Mouse (Mus musculus) left cerebral cortex, postnatal 25 days (tissue): Measurements from ENCODE around the gene Farp2. TPM values are rescaled to one million over a fixed set of nuclear protein-coding genes. Genes with fewer than 3 reads are reported as not detected.
A peak's percentile ranks its signal among the peaks of the same experiment; 100 is the strongest.

Experiments
- DNase-seq, 2 experiments: peaks; one replicate each; pipeline ENCODE4 v3.0.0; 2022; ENCODE audit warnings: low spot score in 2 of 2, mixed read lengths in 1 of 2
- intact Hi-C: fragments of 180-260 bp; cut with DNase I; formaldehyde crosslinking; loops from one replicate; pipeline ENCODE4 v1.15.1; 2025
- total RNA-seq, 2 experiments: library from RNA; stranded (reverse); gene quantifications; 2 replicates each; pipeline ENCODE4 v1.2.3; 2021

Gene Farp2
- total RNA-seq, 2 experiments from 2014 or later, result 10.8 to 13.3 TPM

DNA sequence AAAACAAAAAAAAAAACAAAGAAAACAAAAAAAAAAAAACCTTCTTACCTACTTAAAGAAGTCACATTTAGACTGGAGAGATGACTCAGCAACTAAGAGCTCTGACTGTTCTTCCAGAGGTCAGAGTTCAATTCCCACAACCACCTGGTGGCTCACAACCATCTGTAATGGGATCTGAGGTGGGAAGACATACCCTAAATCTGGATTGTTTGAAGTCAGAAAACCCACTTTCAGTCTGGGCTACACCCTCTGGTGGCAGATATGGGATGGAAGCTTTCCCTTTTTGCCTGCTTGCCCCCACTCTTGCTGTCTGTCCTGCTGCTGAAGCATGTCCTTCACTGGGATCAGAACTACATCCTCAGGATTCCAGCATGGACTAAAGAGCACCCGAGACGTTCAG, 31.3 kb downstream of the Farp2 start:
- no peak for DNase-seq
- intact Hi-C loops, result no loop called here

DNA sequence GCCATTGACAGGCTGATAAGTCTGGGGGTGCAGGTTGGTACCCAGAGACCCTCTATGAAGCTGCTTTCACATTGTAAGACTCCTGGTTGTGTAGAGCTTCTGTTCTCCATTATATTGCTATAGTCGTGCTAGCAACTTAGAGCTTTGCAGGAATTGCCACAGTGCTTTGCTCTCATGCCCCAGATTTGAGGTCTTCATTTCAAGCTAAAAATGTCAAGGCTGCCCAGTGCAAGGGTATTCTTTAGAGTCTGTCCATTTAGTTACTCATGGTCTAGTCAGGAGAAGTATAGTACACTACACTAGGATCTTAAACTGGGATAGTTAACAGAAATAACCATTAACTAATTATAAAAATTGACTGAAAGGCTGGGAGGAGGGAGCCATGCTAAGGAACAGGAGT, 35.4 kb downstream of the Farp2 start:
- DNase-seq, result no peak
- intact Hi-C loops, result no loop called here

DNA sequence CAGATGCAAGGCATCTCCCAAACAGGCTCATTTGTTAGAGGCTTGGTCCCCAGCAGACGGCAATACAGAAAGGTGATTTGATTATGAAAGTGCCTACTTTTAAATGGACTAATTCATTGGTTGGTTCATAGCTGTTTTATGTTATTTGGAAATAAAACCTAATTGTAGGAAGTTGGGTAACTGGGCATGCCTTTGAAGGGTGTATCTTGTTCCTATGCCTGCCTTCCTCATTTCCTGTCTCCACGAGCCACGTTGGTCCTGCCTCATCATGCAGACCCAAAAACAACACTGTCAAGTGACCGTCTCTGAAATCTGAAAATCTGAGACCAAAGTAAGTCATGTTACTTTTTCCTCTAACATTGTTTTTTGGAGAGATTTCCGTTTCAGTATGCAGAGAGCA, 39.5 kb downstream of the Farp2 start:
- intact Hi-C loops, result no loop called here
- DNase-seq, result no peak

DNA sequence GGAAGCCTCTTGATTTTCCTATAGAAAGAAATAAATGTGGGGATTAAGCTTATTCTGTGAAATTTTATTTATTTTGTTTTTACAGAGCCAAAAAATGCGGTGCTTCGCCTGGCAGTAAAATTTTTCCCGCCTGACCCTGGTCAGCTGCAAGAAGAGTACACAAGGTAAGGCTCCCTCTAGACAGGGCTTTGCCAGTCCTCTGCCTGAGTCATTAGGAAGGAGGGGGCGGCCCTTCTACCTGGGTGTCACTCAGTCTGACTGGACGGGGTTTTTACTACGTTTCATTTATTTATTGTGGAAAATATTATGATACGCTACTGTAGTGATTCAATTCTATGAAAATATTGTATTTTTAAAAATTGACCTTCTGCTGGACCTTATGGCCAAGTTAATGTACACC, 51.3 kb downstream of the Farp2 start:
- intact Hi-C loops, result no loop called here
- no peak for DNase-seq

DNA sequence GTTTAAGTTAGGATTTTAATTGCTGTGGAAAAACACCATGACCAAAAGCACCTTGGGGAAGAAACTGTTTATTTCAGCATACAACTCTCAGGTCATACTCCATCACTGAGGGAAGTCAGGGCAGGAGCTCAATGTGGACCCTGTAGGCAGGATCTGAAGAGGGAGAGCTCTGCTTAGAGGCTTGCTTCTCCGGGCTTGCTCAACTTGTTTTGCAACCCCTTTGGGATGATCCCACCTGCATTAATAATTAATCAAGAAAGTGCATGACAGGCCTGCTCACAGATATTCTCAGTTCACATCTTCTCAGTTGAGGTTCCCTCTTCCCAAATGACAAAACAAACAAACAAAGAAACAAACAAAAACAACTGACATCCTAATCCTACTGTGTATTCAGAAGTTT, 51.8 kb downstream of the Farp2 start:
- DNase-seq, result no peak
- intact Hi-C loops, result no loop called here

DNA sequence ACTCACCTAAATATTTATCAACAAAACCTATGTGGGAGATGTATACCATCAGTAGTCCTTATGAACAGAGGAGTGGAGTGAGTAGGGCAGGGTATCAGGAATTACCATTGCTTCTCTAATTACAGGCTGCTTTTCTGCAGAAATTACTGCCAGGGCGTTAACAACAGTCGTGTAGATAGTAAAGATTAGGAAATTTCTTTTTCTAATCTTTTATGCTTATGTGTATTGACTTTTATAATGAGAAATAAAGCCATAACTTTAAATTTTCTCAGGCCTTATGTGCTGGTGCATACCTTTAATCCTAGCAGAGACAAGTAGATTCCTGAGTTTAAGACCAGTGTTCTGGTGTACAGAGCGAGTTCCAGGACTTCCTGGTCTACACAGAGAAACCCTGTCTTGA, 52.9 kb downstream of the Farp2 start:
- no peak for DNase-seq
- intact Hi-C loops, result no loop called here

DNA sequence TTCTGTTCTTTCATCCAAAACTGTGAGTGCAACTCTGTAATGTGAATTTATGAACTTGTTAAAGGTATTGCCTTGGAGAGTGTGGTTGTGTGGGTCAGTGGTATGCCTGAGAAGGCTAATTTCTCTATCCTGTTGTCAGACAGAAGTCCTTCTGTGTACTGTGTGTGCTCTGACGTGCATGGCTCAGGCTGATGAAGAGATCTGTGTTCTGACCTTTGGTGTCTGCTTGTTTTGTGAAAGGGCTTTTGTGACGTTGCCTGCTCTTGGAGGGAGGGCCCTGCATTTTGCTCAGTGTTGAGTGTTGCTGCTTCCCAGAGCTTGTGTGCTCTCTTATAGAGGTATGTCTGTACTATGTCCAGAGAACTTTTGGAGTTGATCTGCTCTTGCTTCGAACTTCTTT, 55.1 kb downstream of the Farp2 start:
- intact Hi-C loops, result no loop called here

DNA sequence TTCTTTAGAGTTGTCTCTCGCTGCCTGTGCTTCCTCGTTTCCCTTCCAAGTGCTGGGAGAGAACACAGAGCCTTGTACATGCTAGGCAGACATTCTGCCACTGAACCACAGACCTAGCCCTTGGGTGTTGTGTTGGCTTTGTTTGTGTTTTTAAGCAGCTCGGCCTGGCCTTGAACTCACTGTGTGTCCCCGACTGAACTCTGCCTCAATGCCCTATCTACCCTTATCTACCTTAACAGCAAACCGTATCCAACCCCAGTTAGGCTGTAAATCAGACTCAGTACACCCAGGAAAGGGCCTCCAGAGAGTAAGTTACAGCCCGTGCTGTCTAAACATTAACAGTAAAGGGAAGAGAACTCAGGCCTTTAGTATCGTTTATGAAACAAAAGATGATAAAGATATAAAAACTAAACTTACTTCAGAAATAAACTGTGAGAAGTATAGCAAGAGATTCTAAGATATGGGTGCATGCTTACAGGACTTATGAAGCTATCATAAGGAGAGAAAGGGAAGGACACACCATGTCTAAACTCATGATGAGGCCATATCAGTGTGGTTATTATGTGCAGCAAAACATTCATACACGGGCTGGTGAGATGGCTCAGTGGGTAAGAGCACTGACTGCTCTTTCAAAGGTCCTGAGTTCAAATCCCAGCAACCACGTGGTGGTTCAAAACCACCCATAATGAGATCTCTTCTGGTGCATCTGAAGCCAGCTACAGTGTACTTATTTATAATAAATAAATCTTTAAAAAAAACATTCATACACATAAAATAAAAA, 56.0 kb downstream of the Farp2 start:
- no peak for DNase-seq
- intact Hi-C loops, result no loop called here

More for the DNA sequence above, 55.1 kb downstream of the Farp2 start:
- DNase-seq, result no peak

DNA sequence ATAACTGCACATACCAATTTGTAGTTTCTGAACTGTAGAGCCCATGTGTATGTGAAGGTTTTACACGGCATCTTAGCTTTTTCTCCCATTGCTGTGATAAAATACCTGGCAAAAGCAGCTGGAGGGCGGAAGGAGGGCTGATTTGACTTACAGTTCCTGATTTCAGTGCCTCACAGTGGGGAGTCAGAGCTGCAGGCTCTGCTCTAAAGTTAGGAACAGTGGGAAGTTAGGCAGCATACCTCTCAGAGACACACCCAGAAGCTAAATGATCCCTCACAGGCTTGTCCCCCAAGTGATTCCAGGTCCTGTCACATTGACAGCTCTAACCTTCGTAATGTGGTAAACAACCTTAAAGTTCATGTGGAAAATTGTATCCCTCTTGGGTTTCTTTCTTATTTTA, 65.2 kb downstream of the Farp2 start:
- DNase-seq, result peak; percentile 9 to 28
- intact Hi-C loops, result no loop called here

DNA sequence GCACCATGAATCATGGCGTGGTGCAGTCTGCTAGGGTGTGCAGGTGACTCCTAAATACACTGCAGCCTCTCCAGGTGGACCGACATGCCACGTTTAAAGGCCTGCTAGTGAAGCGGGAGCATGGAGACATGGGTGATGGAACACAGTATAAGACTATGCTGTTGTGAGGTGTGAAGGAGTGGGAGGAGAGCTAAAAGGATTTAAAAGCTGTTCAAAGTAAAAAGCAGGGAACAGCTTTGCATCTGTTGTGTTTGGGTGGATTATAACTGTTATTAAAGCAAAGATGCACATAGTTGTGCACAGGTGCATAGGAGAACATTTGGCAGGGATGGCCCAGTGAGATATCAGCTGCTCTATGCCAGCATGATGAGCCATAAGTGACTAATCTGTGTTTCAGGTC, 66.0 kb downstream of the Farp2 start:
- intact Hi-C loops, result no loop called here
- DNase-seq, result peak; percentile 49 to 82

DNA sequence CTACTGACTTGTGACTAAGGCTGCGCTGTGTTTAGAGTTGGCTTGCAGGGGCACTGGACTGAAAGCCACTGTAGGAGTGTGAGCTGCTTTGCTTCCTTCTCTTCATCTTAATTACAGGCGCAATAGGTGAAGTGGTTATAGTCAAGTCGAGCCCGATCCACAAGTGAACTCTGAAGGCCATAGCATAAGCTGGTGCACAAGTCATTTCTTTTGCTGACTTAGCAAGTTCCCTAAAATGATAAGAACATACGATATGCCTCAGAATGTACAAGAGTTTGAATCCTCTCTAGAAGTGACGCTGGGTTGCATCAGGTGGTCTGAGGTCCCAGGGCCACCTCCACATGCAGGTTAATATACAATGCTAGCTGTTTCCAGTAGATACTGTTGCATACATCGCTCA, 69.7 kb downstream of the Farp2 start:
- intact Hi-C loops, result no loop called here

DNA sequence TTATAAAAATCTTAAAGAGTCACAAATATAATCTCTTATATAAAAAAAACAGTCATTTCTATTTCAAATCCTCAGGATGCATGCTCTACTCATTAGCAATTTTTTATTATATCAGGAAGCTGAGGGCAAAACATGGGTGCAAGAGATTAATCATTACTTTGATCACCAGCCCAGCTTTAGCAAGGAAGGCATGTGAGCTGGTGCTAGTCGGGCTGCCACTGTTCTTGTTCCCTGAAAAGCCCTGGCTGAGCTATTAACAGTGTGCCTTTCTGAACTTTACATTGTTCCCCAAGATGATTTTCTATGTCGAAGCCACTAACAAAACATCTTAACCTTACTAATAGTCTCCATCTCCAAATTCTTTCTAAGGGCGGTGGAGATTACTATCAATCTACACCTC, 76.5 kb downstream of the Farp2 start:
- intact Hi-C loops, result no loop called here
- DNase-seq, result no peak

More for the DNA sequence above, 69.7 kb downstream of the Farp2 start:
- no peak for DNase-seq

DNA sequence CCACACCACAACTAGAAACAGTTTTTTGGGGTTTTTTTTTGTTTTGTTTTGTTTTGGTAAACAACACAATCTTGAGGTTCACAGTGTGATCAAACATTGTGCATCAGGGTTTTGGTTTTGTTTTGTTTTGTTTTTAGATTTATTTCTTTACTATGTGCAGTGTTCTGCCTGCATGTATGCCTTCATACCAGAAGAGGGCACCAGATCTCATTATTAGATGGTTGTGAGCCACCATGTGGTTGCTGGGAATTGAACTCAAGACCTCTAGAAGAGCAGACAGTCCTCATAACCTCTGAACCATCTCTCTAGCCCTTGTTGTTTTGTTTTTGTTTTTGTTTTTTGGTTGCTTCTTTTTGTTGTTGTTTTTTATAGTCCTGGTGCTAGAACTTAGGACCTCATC, 82.1 kb downstream of the Farp2 start:
- intact Hi-C loops, result no loop called here

DNA sequence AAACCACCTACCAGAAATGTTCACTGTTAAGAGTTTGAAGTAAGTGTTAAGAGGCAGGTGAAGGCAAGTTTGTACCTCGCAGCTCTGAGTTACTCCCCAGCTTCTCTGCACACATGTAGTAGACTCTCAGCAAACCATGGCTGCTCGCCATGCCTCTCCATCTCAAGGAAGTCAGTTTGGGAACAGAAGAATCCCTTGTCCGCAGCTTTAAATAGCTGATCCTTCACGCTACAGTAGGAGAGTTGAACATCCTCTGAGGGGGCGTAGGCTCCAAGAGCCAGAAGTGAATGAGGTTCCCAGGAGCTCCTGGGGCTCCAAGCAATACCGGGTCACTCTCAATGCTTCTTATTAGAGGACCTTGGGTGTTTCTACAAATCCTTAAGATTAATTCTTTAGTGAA, 84.0 kb downstream of the Farp2 start:
- DNase-seq, result peak in 1 of 2 experiments; percentile 15
- intact Hi-C loops, result no loop called here

More for the DNA sequence above, 82.1 kb downstream of the Farp2 start:
- no peak for DNase-seq

DNA sequence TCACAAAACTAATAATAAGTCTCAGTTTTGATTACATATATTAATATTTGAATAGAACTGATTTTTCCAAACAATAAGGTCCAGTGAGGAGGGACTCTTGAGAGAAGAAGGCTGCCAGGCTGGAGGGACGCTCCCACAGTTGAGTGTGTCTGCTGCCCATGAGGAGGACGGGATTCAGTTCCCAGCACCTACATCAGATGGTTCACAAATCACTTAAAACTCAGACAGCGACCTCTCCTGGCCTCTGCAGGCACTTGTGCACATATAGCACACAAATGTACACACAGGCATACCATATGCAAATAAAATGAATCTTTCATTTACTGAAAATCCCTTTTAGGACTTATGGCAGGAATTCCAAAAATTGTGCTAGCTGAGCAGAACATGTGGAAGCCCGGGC, 91.0 kb downstream of the Farp2 start:
- intact Hi-C loops, result no loop called here
- no peak for DNase-seq

DNA sequence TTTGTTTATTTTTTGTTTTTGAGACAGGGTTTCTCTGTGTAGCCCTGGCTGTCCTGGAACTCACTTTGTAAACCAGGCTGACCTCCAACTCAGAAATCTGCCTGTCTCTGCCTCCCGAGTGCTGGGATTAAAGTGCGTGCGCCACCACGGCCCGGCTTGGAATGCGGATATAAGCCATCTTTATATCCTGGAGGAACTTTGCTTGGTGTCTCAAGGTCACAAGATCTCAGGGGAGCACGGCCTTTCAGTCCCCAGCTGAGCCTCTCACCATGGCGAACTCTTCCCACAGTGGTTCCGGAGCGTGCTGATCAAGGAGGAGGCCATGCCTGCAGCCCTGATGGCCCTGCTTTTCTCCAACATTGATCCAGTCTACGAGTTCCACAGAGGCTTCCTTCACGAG, 92.0 kb downstream of the Farp2 start:
- intact Hi-C loops, result no loop called here
- DNase-seq, result no peak

DNA sequence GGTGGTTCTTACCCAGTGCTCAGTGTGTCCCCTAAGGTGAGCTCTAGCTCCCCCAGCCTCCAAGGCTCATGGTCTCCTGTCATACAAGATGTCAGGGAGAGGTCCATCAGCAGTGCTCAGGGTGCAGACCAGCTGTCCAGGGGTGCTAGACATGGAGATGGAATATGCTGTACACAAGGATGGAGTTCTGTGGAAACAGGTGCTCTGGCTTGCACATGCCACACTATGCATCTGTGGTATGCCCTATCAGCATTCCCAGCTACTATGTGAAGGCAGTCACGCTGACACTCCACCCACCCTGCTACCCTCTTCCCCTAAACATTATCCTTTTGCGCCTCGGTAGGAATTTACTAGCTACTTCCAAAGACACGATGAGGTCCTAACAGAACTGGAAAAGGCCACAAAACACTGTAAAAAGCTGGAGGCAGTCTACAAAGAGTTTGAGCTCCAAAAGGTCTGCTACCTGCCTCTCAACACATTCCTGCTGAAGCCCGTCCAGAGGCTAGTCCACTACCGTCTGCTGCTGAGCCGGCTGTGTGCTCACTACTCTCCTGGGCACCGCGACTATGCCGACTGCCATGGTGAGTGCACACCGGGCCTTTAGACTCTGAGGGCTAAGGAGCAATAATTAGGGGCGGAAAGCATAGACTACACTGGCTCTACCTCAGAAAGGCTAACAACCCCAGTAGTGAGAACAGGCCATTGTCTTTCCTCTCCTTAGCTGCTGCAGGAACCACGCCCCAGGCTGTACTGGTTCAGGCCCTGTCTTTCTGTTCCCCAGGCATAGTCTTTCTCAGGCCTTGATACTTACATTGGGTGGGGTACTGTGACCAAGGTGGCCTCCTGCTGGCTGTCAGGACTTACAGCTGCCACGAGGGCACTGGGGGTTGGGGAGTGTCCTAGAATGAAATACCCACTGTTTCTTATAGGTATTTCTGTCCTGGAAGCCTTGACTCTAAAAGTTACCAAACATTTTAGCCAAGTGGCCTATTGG, 95.5 kb downstream of the Farp2 start:
- no peak for DNase-seq
- intact Hi-C loops, result no loop called here

DNA sequence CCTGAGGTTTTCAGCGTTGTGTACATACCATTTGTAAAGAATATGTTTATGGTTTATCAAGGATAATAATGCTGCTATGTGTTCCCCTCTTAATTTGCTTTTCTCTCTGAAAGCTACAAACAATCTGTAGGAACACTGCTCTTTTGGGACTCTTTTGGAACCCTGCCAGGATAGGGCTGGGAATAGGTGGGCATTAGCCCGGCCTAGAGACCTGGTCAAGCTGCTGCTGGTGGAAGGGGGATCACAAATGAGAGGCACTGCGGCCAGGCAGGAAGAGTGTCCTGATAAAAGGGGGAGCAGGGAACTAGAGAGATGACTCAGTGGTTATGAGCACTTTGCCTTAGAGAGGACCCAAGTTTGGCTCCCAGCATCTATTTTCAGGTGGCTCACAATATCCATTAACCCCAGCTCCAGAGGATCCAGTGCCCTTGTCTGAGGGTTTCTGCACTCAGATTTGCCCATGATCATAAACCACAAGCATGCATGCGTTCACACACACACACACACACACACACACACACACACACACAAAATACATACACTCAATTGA, 96.9 kb downstream of the Farp2 start:
- DNase-seq, result no peak
- intact Hi-C loops, result no loop called here

DNA sequence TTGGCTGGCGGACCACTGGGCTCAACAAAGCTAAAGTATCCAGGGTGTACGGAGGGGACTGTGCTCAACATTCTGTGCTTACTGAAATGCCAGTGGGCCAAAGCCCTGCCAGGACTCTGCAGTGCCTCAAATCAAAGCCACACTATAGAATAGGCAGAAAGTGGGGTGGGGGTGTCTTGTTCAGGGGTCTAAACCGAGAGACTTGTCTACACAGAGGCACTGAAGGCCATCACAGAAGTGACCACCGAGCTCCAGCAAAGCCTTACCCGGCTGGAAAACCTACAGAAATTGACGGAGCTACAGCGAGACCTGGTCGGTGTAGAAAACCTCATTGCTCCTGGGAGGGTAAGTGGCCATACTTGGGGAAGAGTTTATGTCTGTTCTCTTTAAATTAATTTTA, 97.9 kb downstream of the Farp2 start:
- DNase-seq, result no peak
- intact Hi-C loops, result no loop called here

DNA sequence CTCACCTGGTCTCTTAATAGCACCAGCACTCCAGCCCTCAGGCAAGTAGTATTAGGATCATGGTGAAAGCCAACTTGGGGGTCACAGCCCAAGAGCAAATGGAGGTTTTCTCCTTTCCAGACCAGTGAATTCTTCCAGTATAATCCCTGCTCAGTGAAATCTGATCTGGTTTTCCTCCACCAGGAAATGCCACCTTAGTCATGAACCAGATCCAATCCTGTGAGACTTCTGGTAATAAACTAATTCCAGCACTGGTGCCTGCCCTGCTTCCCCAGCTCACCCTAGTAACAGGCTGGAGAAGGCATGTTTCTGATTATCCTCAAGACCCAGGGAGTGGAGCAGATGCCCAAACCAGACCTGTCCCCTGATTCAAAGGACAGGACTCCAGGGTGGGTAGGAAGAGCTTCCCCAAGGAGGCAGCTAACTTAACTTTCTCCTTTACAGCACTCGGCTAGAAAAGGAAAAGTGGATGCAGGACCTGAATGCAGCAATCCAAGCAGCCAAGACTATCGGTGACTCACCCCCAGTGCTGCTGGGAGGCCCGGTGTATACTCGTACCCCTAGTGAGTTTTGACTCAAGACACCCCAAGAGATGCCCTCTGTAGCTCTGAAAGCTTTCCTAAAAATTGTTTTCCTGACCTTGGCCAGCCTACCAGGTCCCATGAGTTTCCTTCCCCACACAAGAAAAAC, 106.3 kb downstream of the Farp2 start:
- intact Hi-C loops, result no loop called here
- DNase-seq, result no peak
